Mouse (Mus musculus): ENCODE data around the gene Ppm1e. TPM values are rescaled to one million over a fixed set of nuclear protein-coding genes. Genes with fewer than 3 reads are reported as not detected.
"Not testable (repeated sequence)": the region's sequence is repeated elsewhere in the genome, so short reads cannot be mapped to it uniquely, and the experiment has no call there.

The Ppm1e gene
- polyA plus RNA-seq, 1 experiment from 2014 or later: 3.1 TPM

DNA sequence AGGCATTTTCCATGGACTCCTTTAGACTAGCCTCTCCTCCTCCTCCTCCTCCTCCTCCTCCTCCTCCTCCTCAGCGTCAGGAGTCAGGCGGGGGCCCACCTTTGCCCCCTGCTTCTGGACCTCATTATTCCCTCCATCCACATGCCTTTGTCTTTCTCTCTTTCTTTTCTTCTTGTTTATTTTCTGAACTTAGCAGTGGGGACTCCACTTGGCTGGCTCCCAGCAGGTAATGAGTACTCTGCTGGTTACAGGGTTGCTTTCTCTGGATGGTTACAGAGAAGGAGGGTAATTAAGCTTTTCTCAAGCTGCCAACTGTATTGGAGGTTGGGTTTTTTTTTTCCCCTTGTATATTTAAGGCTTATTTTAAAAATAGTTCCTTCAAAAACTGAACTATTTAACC, 87.9 kb downstream of the Ppm1e start:
- Histone ChIP-seq H3K27ac (peak overlapping the region; percentile 62), H3K4me3 (no peak overlapping the region), H3K4me2 (no peak overlapping the region), H3K9ac (no peak overlapping the region), H3K9me3 (0 out of 2 replicates have a peak, but pooled peaks cover 3% of the 10 kb centered on the region), H3K4me1 (peaks cover 7% of the 10 kb centered on the region; the same call in 1 of the 2 replicates), H3K36me3 (no peaks in the 10 kb centered on the region), H3K27me3 (no peaks in the 10 kb centered on the region)
- WGBS: 3% methylated on average over 2 of the region's 2 CpGs
- no peak for ATAC-seq (ENCODE audit: insufficient number of reproducible peaks, insufficient read depth, low FRiP score, low TSS enrichment, low read depth)

DNA sequence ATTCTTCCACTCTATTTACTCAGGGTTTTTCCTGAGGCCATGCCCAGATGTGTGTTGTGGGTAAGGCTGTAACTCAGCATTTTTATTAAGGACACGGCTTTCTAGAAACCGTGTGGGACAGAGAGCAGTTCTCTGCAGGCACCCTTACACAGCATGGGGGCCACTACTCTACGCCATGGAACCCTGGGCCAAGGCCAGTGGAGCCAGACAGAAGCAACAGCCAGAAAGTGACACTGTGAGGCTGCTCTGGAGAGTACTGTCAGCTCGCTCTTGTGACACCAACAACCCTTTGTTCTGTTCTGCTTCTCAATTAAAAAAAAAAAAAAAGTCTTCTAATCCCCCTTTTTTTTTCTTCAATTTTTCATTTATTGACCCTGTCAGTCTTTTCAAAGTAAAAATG, 88.4 kb downstream of the Ppm1e start:
- ATAC-seq (ENCODE audit: insufficient number of reproducible peaks, insufficient read depth, low FRiP score, low TSS enrichment, low read depth): no peak
- Histone ChIP-seq H3K9ac (no peak overlapping the region), H3K27ac (peak overlapping the region; percentile 62; the same call in 1 of the 2 replicates), H3K27me3 (no peaks in the 10 kb centered on the region), H3K4me3 (no peak overlapping the region), H3K36me3 (no peaks in the 10 kb centered on the region), H3K4me1 (peaks cover 7% of the 10 kb centered on the region; the same call in 1 of the 2 replicates), H3K4me2 (no peak overlapping the region), H3K9me3 (0 out of 2 replicates have a peak, but pooled peaks cover 3% of the 10 kb centered on the region)
- WGBS: 35% methylated on average over 4 of the region's 4 CpGs

DNA sequence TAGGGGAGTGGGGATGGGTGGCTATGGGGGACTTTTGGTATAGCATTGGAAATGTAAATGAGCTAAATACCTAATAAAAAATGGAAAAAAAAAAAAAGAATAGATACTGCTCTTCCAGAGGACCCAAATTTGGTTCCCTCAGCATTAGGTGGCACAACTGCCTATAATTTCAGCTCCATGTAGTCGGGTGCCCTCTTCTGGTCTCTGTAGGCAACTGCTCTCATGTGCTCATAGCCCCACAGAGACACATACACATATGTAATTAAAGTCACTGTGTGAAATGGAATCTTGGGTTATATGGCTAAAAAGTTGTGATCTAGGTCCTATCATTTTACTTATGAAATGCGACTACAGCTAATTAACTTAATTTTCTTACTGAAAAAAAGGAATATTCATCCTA, 90.0 kb downstream of the Ppm1e start:
- H3K4me2 ChIP-seq: no peak overlapping the region
- no peak overlapping the region for H3K9ac ChIP-seq
- H3K4me3 ChIP-seq: no peak overlapping the region
- WGBS: 85% methylated on average over 2 of the region's 2 CpGs
- no peak for ATAC-seq (ENCODE audit: insufficient number of reproducible peaks, insufficient read depth, low FRiP score, low TSS enrichment, low read depth)
- H3K4me1 ChIP-seq: peaks cover 14% of the 10 kb centered on the region
- 0 out of 2 replicates have a peak, but pooled peaks cover 3% of the 10 kb centered on the region for H3K9me3 ChIP-seq
- H3K27ac ChIP-seq: no peak overlapping the region
- H3K27me3 ChIP-seq: no peaks in the 10 kb centered on the region
- H3K36me3 ChIP-seq: no peaks in the 10 kb centered on the region

GRCm38 (mm10) chr11:87266246-87266645, 92.6 kb downstream of the Ppm1e start:
- ATAC-seq (ENCODE audit: insufficient number of reproducible peaks, insufficient read depth, low FRiP score, low TSS enrichment, low read depth): no peak
- H3K4me3 ChIP-seq: no peak overlapping the region
- H3K36me3 ChIP-seq: no peaks in the 10 kb centered on the region
- no peak overlapping the region for H3K27ac ChIP-seq
- 41% methylated on average over 4 of the region's 4 CpGs for WGBS
- no peaks in the 10 kb centered on the region for H3K27me3 ChIP-seq
- no peaks in the 10 kb centered on the region for H3K9me3 ChIP-seq
- peaks cover 17% of the 10 kb centered on the region for H3K4me1 ChIP-seq
- H3K4me2 ChIP-seq: no peak overlapping the region
- no peak overlapping the region for H3K9ac ChIP-seq

GRCm38 (mm10) chr11:87263946-87264345, 94.9 kb downstream of the Ppm1e start:
- Histone ChIP-seq H3K4me2 (peak overlapping the region; percentile 14; the same call in 1 of the 2 replicates), H3K27me3 (no peaks in the 10 kb centered on the region), H3K4me3 (no peak overlapping the region), H3K27ac (no peak overlapping the region), H3K9me3 (no peaks in the 10 kb centered on the region), H3K36me3 (no peaks in the 10 kb centered on the region), H3K4me1 (peaks cover 10% of the 10 kb centered on the region), H3K9ac (no peak overlapping the region)
- no peak for ATAC-seq (ENCODE audit: insufficient number of reproducible peaks, insufficient read depth, low FRiP score, low TSS enrichment, low read depth)
- 16% methylated on average over 7 of the region's 7 CpGs for WGBS

DNA sequence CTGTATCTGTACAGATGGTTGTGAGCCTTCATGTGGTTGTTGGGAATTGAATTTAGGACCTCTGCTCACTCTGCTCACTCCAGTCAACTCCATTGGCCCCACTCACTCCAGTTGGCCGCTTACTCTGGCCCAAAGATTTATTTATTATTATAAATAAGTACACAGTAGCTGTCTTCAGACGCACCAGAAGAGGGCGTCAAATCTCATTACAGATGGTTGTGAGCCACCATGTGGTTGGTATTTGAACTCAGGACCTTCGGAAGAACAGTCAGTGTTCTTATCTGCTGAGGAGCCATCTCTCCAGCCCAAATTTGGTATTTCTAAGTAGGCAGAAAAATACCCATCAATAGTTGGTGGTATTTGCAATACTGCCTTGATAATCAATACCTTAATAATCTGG, 97.1 kb downstream of the Ppm1e start:
- H3K27me3 ChIP-seq; H3K27ac ChIP-seq; H3K9me3 ChIP-seq; H3K36me3 ChIP-seq; H3K4me3 ChIP-seq; H3K4me2 ChIP-seq; ATAC-seq (ENCODE audit: insufficient number of reproducible peaks, insufficient read depth, low FRiP score, low TSS enrichment, low read depth); H3K9ac ChIP-seq: not testable (repeated sequence)
- peaks cover 10% of the 10 kb centered on the region for H3K4me1 ChIP-seq
- 78% methylated on average over 4 of the region's 4 CpGs for WGBS

- Histone ChIP-seq H3K9me3 (no peaks in the 10 kb centered on the region), H3K27me3 (no peaks in the 10 kb centered on the region), H3K27ac (no peak overlapping the region), H3K4me3 (no peak overlapping the region), H3K4me1 (peaks cover 10% of the 10 kb centered on the region), H3K4me2 (no peak overlapping the region), H3K36me3 (no peaks in the 10 kb centered on the region), H3K9ac (no peak overlapping the region)
- ATAC-seq (ENCODE audit: insufficient number of reproducible peaks, insufficient read depth, low FRiP score, low TSS enrichment, low read depth): no peak
- 78% methylated on average over 10 of the region's 10 CpGs for WGBS
These were observed 99.0 kb downstream of the Ppm1e start for GRCm38 (mm10) chr11:87259792-87260191.

- Histone ChIP-seq H3K27ac (no peak overlapping the region), H3K9ac (no peak overlapping the region), H3K36me3 (no peaks in the 10 kb centered on the region), H3K27me3 (no peaks in the 10 kb centered on the region), H3K4me2 (no peak overlapping the region), H3K4me1 (no peaks in the 10 kb centered on the region), H3K9me3 (no peaks in the 10 kb centered on the region), H3K4me3 (no peak overlapping the region)
- ATAC-seq (ENCODE audit: insufficient number of reproducible peaks, insufficient read depth, low FRiP score, low TSS enrichment, low read depth): no peak
- WGBS: 88% methylated on average over 5 of the region's 5 CpGs
These were observed 101.5 kb downstream of the Ppm1e start for GRCm38 (mm10) chr11:87257282-87257681.

- Histone ChIP-seq H3K36me3 (no peaks in the 10 kb centered on the region), H3K9me3 (no peaks in the 10 kb centered on the region), H3K4me2 (no peak overlapping the region), H3K4me3 (no peak overlapping the region), H3K9ac (no peak overlapping the region), H3K27me3 (no peaks in the 10 kb centered on the region), H3K27ac (no peak overlapping the region), H3K4me1 (0 out of 2 replicates have a peak, but pooled peaks cover 3% of the 10 kb centered on the region)
- WGBS: 43% methylated on average over 5 of the region's 5 CpGs
- no peak for ATAC-seq (ENCODE audit: insufficient number of reproducible peaks, insufficient read depth, low FRiP score, low TSS enrichment, low read depth)
These were observed 104.7 kb downstream of the Ppm1e start for GRCm38 (mm10) chr11:87254149-87254548.

DNA sequence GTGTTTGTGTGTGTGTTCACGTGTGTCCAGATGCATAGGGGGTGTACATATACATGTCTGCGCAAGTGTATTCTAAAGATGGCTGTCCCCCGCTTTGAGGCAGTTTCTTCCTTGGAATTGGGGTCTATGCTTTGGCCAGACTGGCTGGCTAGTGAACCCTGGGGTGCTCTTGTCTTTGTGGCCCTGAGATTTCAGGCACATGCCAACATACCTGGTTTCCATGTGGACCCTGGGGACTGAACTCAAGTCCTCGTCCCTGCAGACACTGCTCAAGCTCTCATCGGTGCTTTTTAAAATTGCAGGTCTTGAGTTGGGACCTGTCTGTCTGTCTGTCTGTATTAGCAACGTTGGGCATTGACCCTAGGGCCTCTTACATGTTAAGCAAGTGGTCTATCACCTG, 105.5 kb downstream of the Ppm1e start:
- ATAC-seq (ENCODE audit: insufficient number of reproducible peaks, insufficient read depth, low FRiP score, low TSS enrichment, low read depth): no peak
- no peak overlapping the region for H3K9ac ChIP-seq
- H3K4me1 ChIP-seq: 0 out of 2 replicates have a peak, but pooled peaks cover 3% of the 10 kb centered on the region
- no peaks in the 10 kb centered on the region for H3K9me3 ChIP-seq
- H3K36me3 ChIP-seq: no peaks in the 10 kb centered on the region
- H3K27me3 ChIP-seq: no peaks in the 10 kb centered on the region
- H3K4me3 ChIP-seq: no peak overlapping the region
- H3K4me2 ChIP-seq: no peak overlapping the region
- WGBS: 87% methylated on average over 6 of the region's 6 CpGs
- H3K27ac ChIP-seq: no peak overlapping the region

DNA sequence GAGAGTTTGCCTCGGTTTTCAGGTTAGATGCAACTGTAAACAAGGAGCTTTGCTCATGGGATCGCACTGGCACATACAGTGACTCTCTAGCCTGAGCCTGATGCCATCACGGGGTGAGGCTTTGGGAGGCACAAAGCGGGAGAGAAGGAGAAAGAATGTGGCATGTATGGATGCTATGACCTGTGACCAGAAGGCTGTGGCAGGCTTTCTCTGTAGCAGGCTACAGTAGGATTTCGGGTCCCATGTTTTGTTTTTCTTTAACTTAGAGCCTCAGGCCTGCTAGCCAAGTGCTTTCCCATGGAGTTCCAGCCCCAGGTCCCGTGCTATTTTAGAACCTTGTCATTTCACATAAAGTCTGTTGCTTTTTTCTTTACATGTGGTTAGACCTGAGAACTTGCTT, 108.7 kb downstream of the Ppm1e start:
- no peak overlapping the region for H3K4me3 ChIP-seq

DNA sequence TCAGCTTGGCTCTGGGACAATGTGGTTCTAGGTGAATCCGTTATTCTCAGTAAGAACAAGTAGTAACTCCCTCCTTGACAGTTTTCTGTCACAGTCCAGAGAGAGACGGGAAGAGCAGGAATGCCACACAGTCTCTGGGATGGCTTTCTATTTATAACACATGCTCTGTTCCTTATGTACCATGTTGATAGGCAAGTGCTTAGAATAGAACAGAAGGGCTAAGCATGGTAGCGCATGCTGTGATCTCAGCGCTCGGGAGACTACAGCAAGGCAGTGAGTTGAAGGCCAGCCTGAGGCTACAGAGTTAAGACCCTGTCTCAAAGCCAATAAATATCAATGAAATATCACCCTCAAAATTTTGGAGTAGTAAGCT, 111.3 kb downstream of the Ppm1e start:
- H3K4me3 ChIP-seq: no peak overlapping the region
- no peak overlapping the region for H3K4me2 ChIP-seq
- H3K9me3 ChIP-seq: no peaks in the 10 kb centered on the region
- no peak overlapping the region for H3K27ac ChIP-seq
- H3K36me3 ChIP-seq: no peaks in the 10 kb centered on the region
- H3K4me1 ChIP-seq: peaks cover 22% of the 10 kb centered on the region
- H3K27me3 ChIP-seq: no peaks in the 10 kb centered on the region
- no peak for ATAC-seq (ENCODE audit: insufficient number of reproducible peaks, insufficient read depth, low FRiP score, low TSS enrichment, low read depth)
- WGBS: 68% methylated on average over 5 of the region's 5 CpGs
- H3K9ac ChIP-seq: no peak overlapping the region

More for the DNA sequence above, 108.7 kb downstream of the Ppm1e start:
- Histone ChIP-seq H3K9me3 (no peaks in the 10 kb centered on the region), H3K36me3 (no peaks in the 10 kb centered on the region), H3K9ac (no peak overlapping the region), H3K27me3 (no peaks in the 10 kb centered on the region), H3K27ac (no peak overlapping the region), H3K4me1 (peaks cover 21% of the 10 kb centered on the region), H3K4me2 (no peak overlapping the region)
- WGBS: 71% methylated on average over 6 of the region's 6 CpGs
- ATAC-seq (ENCODE audit: insufficient number of reproducible peaks, insufficient read depth, low FRiP score, low TSS enrichment, low read depth): no peak
